Mouse (Mus musculus) spleen, postnatal 4 days (tissue): ENCODE results near the gene Hoxa9.

Experiments
- DNase-seq, 2 experiments: peaks; one replicate each; pipeline ENCODE4 v3.0.0; 2022; ENCODE audit warnings: low spot score in 2 of 2

Gene Hoxa9

GRCm38 (mm10) chr6:52180726-52181125, 50.2 kb downstream of the Hoxa9 start:
- no peak for DNase-seq

GRCm38 (mm10) chr6:52180213-52180710, 50.6 kb downstream of the Hoxa9 start:
- DNase-seq = no peak

- DNase-seq = no peak
Measured at GRCm38 (mm10) chr6:52179690-52180089, 51.2 kb downstream of the Hoxa9 start.

- DNase-seq = no peak
Measured at GRCm38 (mm10) chr6:52178918-52179665, 51.8 kb downstream of the Hoxa9 start.

- no peak for DNase-seq
Measured at GRCm38 (mm10) chr6:52177806-52178205, 53.1 kb downstream of the Hoxa9 start.

GRCm38 (mm10) chr6:52177061-52177735, 53.7 kb downstream of the Hoxa9 start, which contains the start of gene 5730596B20Rik:
Gene 5730596B20Rik (plus strand): TSS chr6:52177498.
- DNase-seq = no peak

- no peak for DNase-seq
Measured at GRCm38 (mm10) chr6:52176391-52176790, 54.5 kb downstream of the Hoxa9 start.

- no peak for DNase-seq
Measured at GRCm38 (mm10) chr6:52175864-52176263, 55.0 kb downstream of the Hoxa9 start.

GRCm38 (mm10) chr6:52174968-52175751, 55.7 kb downstream of the Hoxa9 start:
- no peak for DNase-seq

- DNase-seq = no peak
Measured at GRCm38 (mm10) chr6:52173648-52174047, 57.2 kb downstream of the Hoxa9 start.
